Mouse (Mus musculus) megakaryocyte, embryonic 14.5 days (primary cell): Measurements from ENCODE around the gene Pck2.

Experiments used
- FLI1 ChIP-seq: IDR thresholded peaks from 2 replicates; pipeline ENCODE4 v1.6.1; 2012; ENCODE audit warnings: low read length, inconsistent platforms, mixed read lengths
- GATA1 ChIP-seq: IDR thresholded peaks from 3 replicates; pipeline ENCODE4 v1.6.1; 2012; ENCODE audit warnings: mixed read lengths, low read length, inconsistent platforms, borderline replicate concordance

DNA sequence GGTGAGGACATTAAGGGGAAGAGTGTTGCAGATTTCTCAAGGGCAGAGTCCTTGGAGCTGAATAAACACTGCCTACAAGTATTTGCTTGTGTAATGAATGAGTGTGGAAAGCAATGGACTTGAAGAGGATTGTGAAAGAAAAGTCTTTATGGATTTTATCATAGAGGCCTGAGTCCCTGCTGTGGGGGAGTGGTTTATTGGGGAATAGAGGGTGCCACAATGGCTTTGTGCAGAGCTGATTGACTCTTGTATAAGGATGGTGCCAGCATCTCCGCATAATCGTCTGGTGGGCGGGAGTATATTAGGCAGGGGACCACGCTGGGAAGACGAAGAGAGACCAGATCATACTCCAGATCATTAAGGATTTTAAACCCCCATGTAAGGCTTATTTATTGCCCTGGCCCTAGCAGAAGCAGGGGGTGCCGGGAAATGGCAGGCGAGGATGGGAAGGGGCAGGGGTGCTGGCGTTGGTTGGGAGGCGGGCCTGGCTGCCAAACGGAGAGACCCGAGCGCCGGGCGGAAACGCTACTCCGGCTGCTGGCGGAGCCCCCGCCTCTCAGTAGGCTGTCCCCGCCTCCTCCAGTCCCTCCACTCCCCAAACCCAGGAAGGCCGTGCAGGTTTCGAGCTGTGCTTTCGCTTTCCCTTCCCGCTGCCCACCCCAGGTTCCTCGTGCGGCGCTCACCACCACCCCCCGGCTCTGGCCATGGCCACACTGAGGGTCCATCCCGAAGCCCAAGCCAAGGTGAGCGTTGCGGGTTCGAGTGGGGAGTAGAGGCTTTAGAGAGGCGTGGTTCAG lies 38.0 kb downstream of the Pck2 start, which contains the start of gene Psme1:
- TF ChIP-seq GATA1 (no peak), FLI1 (no peak)
